Mouse (Mus musculus): ENCODE measurements around the gene Fndc1.

The Fndc1 gene

GRCm38 (mm10) chr17:7690271-7690670 lies 136.8 kb downstream of the Fndc1 start:
- no peak for DNase-seq (ENCODE audit: low spot score)
